Mouse (Mus musculus): ENCODE results near the gene Rundc3a. TPM values are rescaled to one million over a fixed set of nuclear protein-coding genes. Genes with fewer than 3 reads are reported as not detected.
A peak's percentile ranks its signal among the peaks of the same experiment; 100 is the strongest.

Gene Rundc3a
- polyA plus RNA-seq, 1 experiment from 2014 or later, result 7.0 TPM

- no peak overlapping the region for H3K27ac ChIP-seq
- H3K36me3 ChIP-seq (ENCODE audit: insufficient read depth, low read length), result peaks cover 23% of the 10 kb centered on the region
- H3K4me1 ChIP-seq (replicated peaks; ENCODE audit: insufficient read depth, low read length), result peaks cover 12% of the 10 kb centered on the region
- H3K9me3 ChIP-seq (replicated peaks; ENCODE audit: low read length), result no peaks in the 10 kb centered on the region
- peak overlapping the region; percentile 54 for H3K4me2 ChIP-seq (ENCODE audit: low read length)
- ATAC-seq (replicated peaks; ENCODE audit: low FRiP score, low read depth) (no peak), DNase-seq (ENCODE audit: low spot score) (no peak)
- H3K27me3 ChIP-seq (ENCODE audit: insufficient read depth, low read length), result peaks cover 11% of the 10 kb centered on the region; the same call in 1 of the 2 replicates
- peak overlapping the region; percentile 27; the same call in 1 of the 2 replicates for H3K9ac ChIP-seq (ENCODE audit: low read depth, low read length)
- H3K4me3 ChIP-seq (replicated peaks; ENCODE audit: low read depth, low read length), result peak overlapping the region; percentile 27; the same call in 1 of the 2 replicates
- WGBS, result under 1% methylated on average over 34 of the region's 34 CpGs
- no peak for TF ChIP-seq CTCF (IDR thresholded peaks at IDR 0.05; ENCODE audit: low read depth)
These were observed 6.4 kb downstream of the Rundc3a start for GRCm38 (mm10) chr11:102399610-102400072.

GRCm38 (mm10) chr11:102400513-102401084 lies 7.4 kb downstream of the Rundc3a start:
- H3K4me3 ChIP-seq (replicated peaks; ENCODE audit: low read depth, low read length), result no peak overlapping the region
- peaks cover 11% of the 10 kb centered on the region; the same call in 1 of the 2 replicates for H3K27me3 ChIP-seq (ENCODE audit: insufficient read depth, low read length)
- TF ChIP-seq CTCF (IDR thresholded peaks at IDR 0.05; ENCODE audit: low read depth), result no peak
- peaks cover 14% of the 10 kb centered on the region for H3K4me1 ChIP-seq (replicated peaks; ENCODE audit: insufficient read depth, low read length)
- H3K4me2 ChIP-seq (ENCODE audit: low read length), result no peak overlapping the region
- no peak overlapping the region for H3K9ac ChIP-seq (ENCODE audit: low read depth, low read length)
- peaks cover 27% of the 10 kb centered on the region for H3K36me3 ChIP-seq (ENCODE audit: insufficient read depth, low read length)
- 32% methylated on average over 12 of the region's 12 CpGs for WGBS
- no peak overlapping the region for H3K27ac ChIP-seq
- H3K9me3 ChIP-seq (replicated peaks; ENCODE audit: low read length), result no peaks in the 10 kb centered on the region
- DNase-seq (ENCODE audit: low spot score) (no peak), ATAC-seq (replicated peaks; ENCODE audit: low FRiP score, low read depth) (no peak)

- Histone ChIP-seq H3K27ac (no peak overlapping the region), H3K27me3 (ENCODE audit: insufficient read depth, low read length) (peaks cover 11% of the 10 kb centered on the region; the same call in 1 of the 2 replicates), H3K9me3 (replicated peaks; ENCODE audit: low read length) (no peaks in the 10 kb centered on the region), H3K4me2 (ENCODE audit: low read length) (no peak overlapping the region), H3K4me3 (replicated peaks; ENCODE audit: low read depth, low read length) (no peak overlapping the region), H3K36me3 (ENCODE audit: insufficient read depth, low read length) (peaks cover 27% of the 10 kb centered on the region), H3K9ac (ENCODE audit: low read depth, low read length) (no peak overlapping the region), H3K4me1 (replicated peaks; ENCODE audit: insufficient read depth, low read length) (peaks cover 21% of the 10 kb centered on the region)
- TF ChIP-seq CTCF (IDR thresholded peaks at IDR 0.05; ENCODE audit: low read depth), result no peak
- ATAC-seq (replicated peaks; ENCODE audit: low FRiP score, low read depth), result no peak
- DNase-seq (ENCODE audit: low spot score), result no peak
- WGBS, result 56% methylated on average over 12 of the region's 12 CpGs
These were observed 8.8 kb downstream of the Rundc3a start for GRCm38 (mm10) chr11:102401898-102402500.

GRCm38 (mm10) chr11:102403657-102404056 lies 10.5 kb downstream of the Rundc3a start:
- no peak overlapping the region for H3K9ac ChIP-seq (ENCODE audit: low read depth, low read length)
- peaks cover 21% of the 10 kb centered on the region for H3K4me1 ChIP-seq (replicated peaks; ENCODE audit: insufficient read depth, low read length)
- peaks cover 8% of the 10 kb centered on the region; the same call in 1 of the 2 replicates for H3K27me3 ChIP-seq (ENCODE audit: insufficient read depth, low read length)
- no peaks in the 10 kb centered on the region for H3K9me3 ChIP-seq (replicated peaks; ENCODE audit: low read length)
- H3K27ac ChIP-seq, result no peak overlapping the region
- WGBS, result 93% methylated on average over 11 of the region's 11 CpGs
- ATAC-seq (replicated peaks; ENCODE audit: low FRiP score, low read depth) (no peak), DNase-seq (ENCODE audit: low spot score) (no peak)
- H3K4me2 ChIP-seq (ENCODE audit: low read length), result no peak overlapping the region
- TF ChIP-seq CTCF (IDR thresholded peaks at IDR 0.05; ENCODE audit: low read depth), result no peak
- peaks cover 27% of the 10 kb centered on the region for H3K36me3 ChIP-seq (ENCODE audit: insufficient read depth, low read length)
- H3K4me3 ChIP-seq (replicated peaks; ENCODE audit: low read depth, low read length), result no peak overlapping the region

- H3K4me1 ChIP-seq (replicated peaks; ENCODE audit: insufficient read depth, low read length), result peaks cover 21% of the 10 kb centered on the region
- no peak overlapping the region for H3K4me3 ChIP-seq (replicated peaks; ENCODE audit: low read depth, low read length)
- TF ChIP-seq CTCF (IDR thresholded peaks at IDR 0.05; ENCODE audit: low read depth), result no peak
- peaks cover 27% of the 10 kb centered on the region for H3K36me3 ChIP-seq (ENCODE audit: insufficient read depth, low read length)
- H3K27me3 ChIP-seq (ENCODE audit: insufficient read depth, low read length), result peaks cover 6% of the 10 kb centered on the region; the same call in 1 of the 2 replicates
- ATAC-seq (replicated peaks; ENCODE audit: low FRiP score, low read depth) (no peak), DNase-seq (ENCODE audit: low spot score) (no peak)
- H3K4me2 ChIP-seq (ENCODE audit: low read length), result no peak overlapping the region
- no peak overlapping the region for H3K27ac ChIP-seq
- no peaks in the 10 kb centered on the region for H3K9me3 ChIP-seq (replicated peaks; ENCODE audit: low read length)
- WGBS, result 73% methylated on average over 18 of the region's 18 CpGs
- H3K9ac ChIP-seq (ENCODE audit: low read depth, low read length), result no peak overlapping the region
These were observed 11.2 kb downstream of the Rundc3a start for GRCm38 (mm10) chr11:102404161-102405010.

Measured in kidney, postnatal 0 days (tissue).